Mouse (Mus musculus): ENCODE measurements around the gene Enox1.

Gene Enox1

GRCm38 (mm10) chr14:77375054-77375453 is 218.5 kb downstream of the Enox1 start:
- DNase-seq (ENCODE audit: low spot score): no peak

- no peak for DNase-seq (ENCODE audit: low spot score)
Observed at GRCm38 (mm10) chr14:77375618-77376017, 219.1 kb downstream of the Enox1 start.

- DNase-seq (ENCODE audit: low spot score): no peak
Observed at GRCm38 (mm10) chr14:77376731-77377130, 220.2 kb downstream of the Enox1 start.

GRCm38 (mm10) chr14:77377439-77377838 is 220.9 kb downstream of the Enox1 start:
- no peak for DNase-seq (ENCODE audit: low spot score)

- DNase-seq (ENCODE audit: low spot score): no peak
Observed at GRCm38 (mm10) chr14:77377873-77378272, 221.3 kb downstream of the Enox1 start.

DNA sequence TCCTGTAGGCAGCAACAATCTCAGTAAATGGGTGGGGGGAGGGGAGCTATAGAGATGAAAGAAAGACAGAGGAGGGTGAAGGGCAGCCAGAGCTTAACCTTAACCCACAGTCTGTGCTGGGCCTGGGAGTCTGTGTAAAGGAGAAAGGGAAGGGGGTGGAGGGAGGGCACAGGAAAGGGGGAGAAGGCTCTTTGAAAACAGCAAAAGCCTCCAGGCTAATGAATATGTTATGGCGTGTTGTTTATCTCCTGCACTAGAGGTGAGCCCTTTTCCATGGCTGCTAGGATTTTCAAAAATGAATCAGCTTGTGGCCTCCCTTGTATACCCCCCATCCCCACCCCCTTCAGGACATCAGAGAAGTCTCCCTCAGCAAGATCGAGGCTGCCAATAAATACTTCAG is 225.0 kb downstream of the Enox1 start:
- DNase-seq (ENCODE audit: low spot score): no peak

- DNase-seq (ENCODE audit: low spot score): no peak
Observed at GRCm38 (mm10) chr14:77385621-77386020, 229.1 kb downstream of the Enox1 start.

- DNase-seq (ENCODE audit: low spot score): no peak
Observed at GRCm38 (mm10) chr14:77387877-77388276, 231.3 kb downstream of the Enox1 start.

DNA sequence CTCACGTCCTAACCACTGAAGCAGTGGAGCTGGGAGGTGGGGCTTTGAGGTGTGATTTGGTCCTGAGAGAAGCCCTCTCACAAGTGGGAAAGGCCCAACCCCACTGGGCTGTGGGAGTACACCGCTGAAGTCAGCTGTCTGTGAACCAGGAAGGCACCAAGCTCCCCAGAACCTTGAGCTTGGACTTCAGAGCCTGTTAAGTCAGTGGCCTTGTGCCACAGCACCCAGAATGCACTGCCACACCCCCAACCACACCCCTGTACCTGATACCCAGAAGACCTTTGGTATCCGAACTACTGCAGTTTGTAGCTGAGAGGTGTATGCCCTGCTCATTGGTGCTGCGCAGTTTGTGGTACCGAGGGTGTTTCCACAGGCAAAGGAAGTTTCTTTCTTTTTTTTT is 232.7 kb downstream of the Enox1 start:
- no peak for DNase-seq (ENCODE audit: low spot score)

DNA sequence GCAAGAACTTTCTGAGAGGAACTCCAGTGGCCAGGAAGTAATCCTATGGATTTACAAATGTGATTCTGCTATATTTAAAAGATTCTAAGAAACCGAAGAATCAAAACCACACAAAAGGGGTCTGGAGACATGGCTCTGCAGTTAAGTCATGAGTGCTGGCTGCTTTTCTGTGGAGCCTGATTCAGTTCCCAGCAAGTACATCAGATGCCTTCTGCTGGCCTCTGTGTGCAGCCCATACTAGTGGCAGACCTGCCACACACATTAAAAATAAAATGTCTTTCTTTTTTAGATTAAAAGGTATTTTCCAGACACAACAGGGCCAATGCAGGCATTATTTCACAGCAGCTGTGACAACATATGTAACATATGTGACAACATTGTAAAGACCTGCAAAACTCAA is 235.9 kb downstream of the Enox1 start:
- DNase-seq (ENCODE audit: low spot score): no peak

- no peak for DNase-seq (ENCODE audit: low spot score)
Observed at GRCm38 (mm10) chr14:77406241-77407114, 249.9 kb downstream of the Enox1 start.

- DNase-seq (ENCODE audit: low spot score): no peak
Observed at GRCm38 (mm10) chr14:77409271-77409940, 252.8 kb downstream of the Enox1 start.

GRCm38 (mm10) chr14:77410354-77410753 is 253.8 kb downstream of the Enox1 start:
- no peak for DNase-seq (ENCODE audit: low spot score)

DNA sequence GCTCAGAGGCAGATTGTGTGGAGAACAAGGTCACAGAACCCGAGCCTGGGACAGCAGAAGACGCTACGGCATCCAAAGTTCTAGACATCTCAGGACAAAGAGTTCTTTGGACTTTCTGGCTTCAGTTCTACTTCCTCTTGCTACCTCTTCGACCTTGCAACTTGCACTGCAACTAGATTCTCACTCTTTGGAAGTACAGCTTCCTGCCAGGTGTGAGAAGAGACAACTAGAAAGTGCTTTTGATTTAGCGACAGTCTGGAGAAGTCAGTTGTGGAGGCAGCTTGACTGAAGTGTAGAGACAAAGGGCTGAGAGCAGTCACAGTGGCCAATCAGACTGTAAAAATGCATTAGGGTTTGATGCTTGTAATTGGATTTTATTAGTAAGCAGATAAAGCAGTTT is 256.5 kb downstream of the Enox1 start:
- no peak for DNase-seq (ENCODE audit: low spot score)

- no peak for DNase-seq (ENCODE audit: low spot score)
Observed at GRCm38 (mm10) chr14:77416358-77416757, 259.8 kb downstream of the Enox1 start.

- no peak for DNase-seq (ENCODE audit: low spot score)
Observed at GRCm38 (mm10) chr14:77421031-77421430, 264.5 kb downstream of the Enox1 start.

DNA sequence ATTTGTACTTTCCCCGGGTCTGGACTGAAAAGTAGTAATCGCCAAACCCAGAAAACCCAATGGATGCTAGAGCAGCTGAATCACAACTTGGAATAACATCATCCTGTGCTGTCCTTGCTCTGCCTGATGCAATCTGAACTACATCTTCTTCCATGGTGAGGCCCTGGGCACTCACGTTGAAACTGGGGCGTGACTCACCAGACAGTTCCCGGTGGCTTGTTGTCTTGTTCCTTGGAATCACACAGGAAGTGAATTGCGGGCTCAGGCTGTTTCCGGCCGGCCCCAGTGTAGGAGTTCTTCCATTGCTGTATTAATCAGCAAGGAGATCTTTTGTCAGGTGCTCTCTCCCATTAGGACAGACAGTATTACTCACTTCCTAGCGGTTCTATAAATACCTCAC is 266.6 kb downstream of the Enox1 start:
- DNase-seq (ENCODE audit: low spot score): no peak

DNA sequence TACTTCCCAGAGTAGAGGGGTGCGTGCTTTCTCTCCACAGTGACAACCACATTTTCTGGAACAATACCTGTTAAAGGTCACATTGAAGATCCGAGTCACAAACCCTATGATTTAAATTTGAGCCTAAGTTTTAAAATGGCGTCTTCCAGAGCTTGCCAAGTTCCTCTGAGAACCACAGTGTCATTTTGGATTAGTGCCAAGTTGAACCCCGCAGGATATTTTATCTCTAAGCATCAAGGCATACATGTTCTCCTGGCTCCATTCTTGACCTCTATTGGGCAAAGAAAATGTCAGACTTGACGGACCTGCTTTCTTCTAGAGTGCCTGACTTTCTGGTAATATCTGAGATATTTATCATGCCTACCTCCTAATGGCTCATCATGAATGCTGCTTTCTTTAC is 282.9 kb downstream of the Enox1 start:
- DNase-seq (ENCODE audit: low spot score): no peak

- DNase-seq (ENCODE audit: low spot score): no peak
Observed at GRCm38 (mm10) chr14:77440805-77441204, 284.2 kb downstream of the Enox1 start.

DNA sequence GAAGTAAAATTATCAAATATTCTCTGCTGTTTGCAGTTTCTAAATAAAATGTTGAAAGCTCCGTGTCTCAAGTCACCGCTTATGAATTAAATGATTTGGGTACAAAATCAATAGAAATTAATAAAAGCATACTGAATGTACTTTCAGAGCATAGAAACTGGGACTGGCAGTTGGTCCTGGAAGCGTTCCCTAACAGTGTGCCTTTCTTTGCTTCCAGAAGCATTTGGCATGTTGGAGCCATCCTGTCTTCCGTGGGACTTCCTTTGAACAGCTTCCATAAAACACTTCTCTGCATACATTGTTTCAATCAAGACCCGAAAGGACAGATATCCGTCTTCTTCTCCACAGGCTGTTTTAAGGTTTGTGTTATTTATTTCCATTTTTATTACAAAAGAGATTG is 285.0 kb downstream of the Enox1 start:
- DNase-seq (ENCODE audit: low spot score): no peak

DNA sequence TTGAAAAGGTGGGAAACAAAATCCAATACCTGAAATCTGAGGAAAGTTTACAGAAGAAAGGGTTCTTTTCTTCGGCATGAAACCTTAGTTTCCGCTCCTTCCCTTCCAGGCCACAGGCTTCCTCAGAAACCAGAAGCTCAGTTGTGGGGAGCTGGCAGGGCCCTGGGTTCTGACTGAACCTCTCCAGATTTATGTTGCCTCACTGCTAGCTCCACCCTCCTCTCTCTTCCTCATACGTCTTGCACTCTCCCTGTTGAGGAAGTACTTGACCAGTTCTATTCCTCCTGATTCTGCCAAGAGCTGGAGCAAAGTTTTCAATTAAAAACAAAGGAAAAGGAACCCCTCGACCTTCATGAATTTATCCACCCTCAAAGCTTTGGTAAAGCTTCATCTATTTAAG is 291.4 kb downstream of the Enox1 start:
- no peak for DNase-seq (ENCODE audit: low spot score)

- DNase-seq (ENCODE audit: low spot score): no peak
Observed at GRCm38 (mm10) chr14:77451916-77452315, 295.4 kb downstream of the Enox1 start.

- no peak for DNase-seq (ENCODE audit: low spot score)
Observed at GRCm38 (mm10) chr14:77456066-77456465, 299.5 kb downstream of the Enox1 start.

- no peak for DNase-seq (ENCODE audit: low spot score)
Observed at GRCm38 (mm10) chr14:77456876-77457275, 300.3 kb downstream of the Enox1 start.
